Mouse (Mus musculus) liver, postnatal 0 days (tissue): Measurements from ENCODE around the gene Nckap1l.

Experiments used
- CTCF ChIP-seq: sonication (generic); IDR thresholded peaks from 2 replicates; pipeline ENCODE4 v1.5.1; 2016; ENCODE audit warnings: antibody characterized with exemption, low read depth
- EP300 ChIP-seq: IDR thresholded peaks from 2 replicates; pipeline ENCODE4 v1.6.1; 2016; ENCODE audit warnings: antibody characterized with exemption, low read depth, mild to moderate bottlenecking

- TF ChIP-seq CTCF, result no peak
- no peak for TF ChIP-seq EP300
Measured at GRCm38 (mm10) chr15:103473182-103473581, 19.6 kb downstream of the Nckap1l start.
